Mouse (Mus musculus) MEL (cell line): ENCODE measurements around the gene Pax4. TPM values are rescaled to one million over a fixed set of nuclear protein-coding genes. Genes with fewer than 3 reads are reported as not detected.

Source experiments
- DNase-seq: peaks from one replicate; pipeline ENCODE4 v3.0.0; 2011; ENCODE audit warnings: low read depth, low spot score
- H3K27ac ChIP-seq: 2 replicates; pipeline ENCODE4 v1.5.1; 2012; ENCODE audit warnings: low read depth, mild to moderate bottlenecking, control low read depth, low read length, moderate library complexity; ENCODE audit not compliant: control insufficient read depth
- H3K27me3 ChIP-seq, 2 experiments: fragments of 150-350 bp in 1 of 2; sonication (generic) in 1 of 2; 2 replicates each; pipeline ENCODE4 v1.6.1; 2012; ENCODE audit warnings: low read length in 2 of 2, mild to moderate bottlenecking in 2 of 2, improper control_type of control experiment in 1 of 2, moderate library complexity in 1 of 2; ENCODE audit not compliant: insufficient read depth in 2 of 2, control insufficient read depth in 1 of 2
- H3K36me3 ChIP-seq, 2 experiments: 2 replicates each; pipeline ENCODE4 v1.6.1; 2012 to 2014; ENCODE audit warnings: low read length in 2 of 2, improper control_type of control experiment in 1 of 2, inconsistent platforms in 1 of 2, mild to moderate bottlenecking in 1 of 2; ENCODE audit not compliant: insufficient read depth in 2 of 2, control insufficient read depth in 1 of 2
- H3K4me1 ChIP-seq, 2 experiments: fragments of 150-350 bp in 1 of 2; sonication (generic) in 1 of 2; 2 replicates each; pipeline ENCODE4 v1.6.1; 2012; ENCODE audit warnings: low read length in 2 of 2, improper control_type of control experiment in 1 of 2, mild to moderate bottlenecking in 1 of 2; ENCODE audit not compliant: insufficient read depth in 2 of 2, control insufficient read depth in 1 of 2
- H3K4me3 ChIP-seq, 2 experiments: fragments of 150-350 bp in 1 of 2; sonication (generic) in 1 of 2; 2 replicates each; pipeline ENCODE4 v1.5.1; 2012; ENCODE audit warnings: low read depth in 2 of 2, low read length in 2 of 2, mild to moderate bottlenecking in 2 of 2, moderate library complexity in 2 of 2, control low read depth in 1 of 2, improper control_type of control experiment in 1 of 2; ENCODE audit not compliant: control insufficient read depth in 1 of 2, insufficient read depth in 1 of 2
- H3K79me2 ChIP-seq: 2 replicates; pipeline ENCODE4 v1.6.1; 2012; ENCODE audit warnings: mild to moderate bottlenecking, low read length, moderate library complexity; ENCODE audit not compliant: control insufficient read depth, poor library complexity, insufficient read depth
- H3K9ac ChIP-seq: 2 replicates; pipeline ENCODE4 v1.6.1; 2012; ENCODE audit warnings: low read depth, mild to moderate bottlenecking, control low read depth, low read length, moderate library complexity; ENCODE audit not compliant: control insufficient read depth, poor library complexity, severe bottlenecking
- H3K9me3 ChIP-seq: fragments of 150-350 bp; sonication (generic); replicated peaks from 2 replicates; pipeline ENCODE4 v1.6.1; 2012; ENCODE audit warnings: mild to moderate bottlenecking, low read length, improper control_type of control experiment, moderate library complexity; ENCODE audit not compliant: insufficient read depth
- BHLHE40 ChIP-seq: IDR thresholded peaks from 2 replicates; pipeline ENCODE4 v1.6.1; 2012; ENCODE audit warnings: low read depth, mild to moderate bottlenecking, inconsistent platforms, low read length, improper control_type of control experiment, borderline replicate concordance
- CHD1 ChIP-seq: IDR thresholded peaks from 2 replicates; pipeline ENCODE4 v1.6.1; 2012; ENCODE audit warnings: low read depth, mild to moderate bottlenecking, inconsistent platforms, low read length, improper control_type of control experiment
- CHD2 ChIP-seq: IDR thresholded peaks from 2 replicates; pipeline ENCODE4 v1.6.1; 2011; ENCODE audit warnings: low read length, improper control_type of control experiment
- CTCF ChIP-seq, 3 experiments: IDR thresholded peaks in 2 of 3; conservative IDR thresholded peaks in 1 of 3; 2 replicates each; pipeline ENCODE4 v1.5.1; 2011 to 2012; ENCODE audit warnings: low read length in 3 of 3, low read depth in 2 of 3, mild to moderate bottlenecking in 2 of 3, improper control_type of control experiment in 1 of 3, inconsistent platforms in 1 of 3, mixed read lengths in 1 of 3, moderate library complexity in 1 of 3; ENCODE audit not compliant: control insufficient read depth in 1 of 3, insufficient read depth in 1 of 3, poor library complexity in 1 of 3, severe bottlenecking in 1 of 3
- E2F4 ChIP-seq: IDR thresholded peaks from 2 replicates; pipeline ENCODE4 v1.6.1; 2011; ENCODE audit warnings: low read depth, low read length, improper control_type of control experiment, borderline replicate concordance
- ELF1 ChIP-seq: IDR thresholded peaks from 2 replicates; pipeline ENCODE4 v1.6.1; 2014; ENCODE audit warnings: low read depth, mild to moderate bottlenecking, inconsistent platforms, low read length, improper control_type of control experiment, moderate library complexity
- EP300 ChIP-seq, 2 experiments: IDR thresholded peaks; 2 replicates each; pipeline ENCODE4 v1.6.1; 2011; ENCODE audit warnings: improper control_type of control experiment in 2 of 2, low read length in 2 of 2, low read depth in 1 of 2, mild to moderate bottlenecking in 1 of 2
- ETS1 ChIP-seq: IDR thresholded peaks from 2 replicates; pipeline ENCODE4 v1.6.1; 2012; ENCODE audit warnings: low read depth, mild to moderate bottlenecking, inconsistent platforms, low read length, improper control_type of control experiment, moderate library complexity
- GATA1 ChIP-seq: IDR thresholded peaks from 2 replicates; pipeline ENCODE4 v1.6.1; 2011; ENCODE audit warnings: low read depth, low read length, improper control_type of control experiment
- HCFC1 ChIP-seq: IDR thresholded peaks from 2 replicates; pipeline ENCODE4 v1.6.1; 2012; ENCODE audit warnings: low read depth, mild to moderate bottlenecking, inconsistent platforms, low read length, improper control_type of control experiment, moderate library complexity
- JUND ChIP-seq: IDR thresholded peaks from 2 replicates; pipeline ENCODE4 v1.6.1; 2011; ENCODE audit warnings: low read depth, mild to moderate bottlenecking, improper control_type of control experiment, low read length
- KAT2A ChIP-seq: conservative IDR thresholded peaks from 2 replicates; pipeline ENCODE4 v1.6.1; 2012; ENCODE audit warnings: low read depth, low read length, improper control_type of control experiment, inconsistent platforms
- MAFK ChIP-seq: IDR thresholded peaks from 2 replicates; pipeline ENCODE4 v1.6.1; 2011; ENCODE audit warnings: low read depth, mild to moderate bottlenecking, low read length, improper control_type of control experiment, borderline replicate concordance
- MAX ChIP-seq: IDR thresholded peaks from 2 replicates; pipeline ENCODE4 v1.6.1; 2011; ENCODE audit warnings: low read length, improper control_type of control experiment
- MAZ ChIP-seq: IDR thresholded peaks from 2 replicates; pipeline ENCODE4 v1.6.1; 2012; ENCODE audit warnings: low read depth, mild to moderate bottlenecking, inconsistent platforms, low read length, improper control_type of control experiment
- MEF2A ChIP-seq: IDR thresholded peaks from 2 replicates; pipeline ENCODE4 v1.6.1; 2014; ENCODE audit warnings: low read depth, mild to moderate bottlenecking, inconsistent platforms, low read length, improper control_type of control experiment; ENCODE audit not compliant: poor library complexity, insufficient replicate concordance, severe bottlenecking; ENCODE audit errors: extremely low read depth
- MXI1 ChIP-seq: IDR thresholded peaks from 2 replicates; pipeline ENCODE4 v1.6.1; 2011; ENCODE audit warnings: mild to moderate bottlenecking, low read depth, low read length, improper control_type of control experiment
- MYB ChIP-seq: IDR thresholded peaks from 2 replicates; pipeline ENCODE4 v1.6.1; 2011; ENCODE audit warnings: mild to moderate bottlenecking, low read depth, low read length, improper control_type of control experiment
- MYC ChIP-seq: IDR thresholded peaks from 2 replicates; pipeline ENCODE4 v1.6.1; 2011; ENCODE audit warnings: low read depth, mild to moderate bottlenecking, low read length, improper control_type of control experiment, moderate library complexity
- NELFE ChIP-seq: IDR thresholded peaks from 2 replicates; pipeline ENCODE4 v1.6.1; 2011; ENCODE audit warnings: low read depth, low read length, improper control_type of control experiment
- NRF1 ChIP-seq: IDR thresholded peaks from 2 replicates; pipeline ENCODE4 v1.6.1; 2014; ENCODE audit warnings: low read depth, mild to moderate bottlenecking, inconsistent platforms, low read length, improper control_type of control experiment, moderate library complexity; ENCODE audit not compliant: poor library complexity, insufficient read depth, severe bottlenecking
- POLR2AphosphoS2 ChIP-seq: IDR thresholded peaks from 2 replicates; pipeline ENCODE4 v1.6.1; 2011; ENCODE audit warnings: low read length, improper control_type of control experiment
- POLR2AphosphoS5 ChIP-seq: IDR thresholded peaks from 2 replicates; pipeline ENCODE4 v1.6.1; 2012; ENCODE audit warnings: low read depth, borderline replicate concordance, mild to moderate bottlenecking, inconsistent platforms, low read length, moderate library complexity, mixed read lengths
- RAD21 ChIP-seq: IDR thresholded peaks from 2 replicates; pipeline ENCODE4 v1.6.1; 2011; ENCODE audit warnings: mild to moderate bottlenecking, low read depth, low read length, improper control_type of control experiment
- RCOR1 ChIP-seq: IDR thresholded peaks from 2 replicates; pipeline ENCODE4 v1.6.1; 2012; ENCODE audit warnings: low read depth, mild to moderate bottlenecking, inconsistent platforms, low read length, improper control_type of control experiment
- SIN3A ChIP-seq: IDR thresholded peaks from 2 replicates; pipeline ENCODE4 v1.6.1; 2012; ENCODE audit warnings: low read length, improper control_type of control experiment, inconsistent platforms
- SMC3 ChIP-seq: IDR thresholded peaks from 2 replicates; pipeline ENCODE4 v1.6.1; 2011; ENCODE audit warnings: low read depth, low read length, improper control_type of control experiment
- TAL1 ChIP-seq: IDR thresholded peaks from 2 replicates; pipeline ENCODE4 v1.6.1; 2012; ENCODE audit warnings: mild to moderate bottlenecking, inconsistent platforms, low read length, moderate library complexity, mixed read lengths
- TCF12 ChIP-seq: IDR thresholded peaks from 2 replicates; pipeline ENCODE4 v1.6.1; 2014; ENCODE audit warnings: low read depth, mild to moderate bottlenecking, inconsistent platforms, low read length, improper control_type of control experiment, moderate library complexity
- UBTF ChIP-seq: IDR thresholded peaks from 2 replicates; pipeline ENCODE4 v1.6.1; 2012; ENCODE audit warnings: low read depth, mild to moderate bottlenecking, inconsistent platforms, low read length, improper control_type of control experiment, moderate library complexity, borderline replicate concordance; ENCODE audit not compliant: insufficient read depth
- USF1 ChIP-seq: IDR thresholded peaks from 2 replicates; pipeline ENCODE4 v1.6.1; 2014; ENCODE audit warnings: low read depth, mild to moderate bottlenecking, inconsistent platforms, low read length, improper control_type of control experiment, moderate library complexity
- USF2 ChIP-seq, 2 experiments: IDR thresholded peaks; 2 replicates each; pipeline ENCODE4 v1.6.1; 2011 to 2012; ENCODE audit warnings: improper control_type of control experiment in 2 of 2, low read length in 2 of 2, borderline replicate concordance in 1 of 2, inconsistent platforms in 1 of 2, low read depth in 1 of 2, mild to moderate bottlenecking in 1 of 2; ENCODE audit not compliant: insufficient read depth in 1 of 2
- ZC3H11A ChIP-seq: IDR thresholded peaks from 2 replicates; pipeline ENCODE4 v1.6.1; 2012; ENCODE audit warnings: low read depth, mild to moderate bottlenecking, inconsistent platforms, low read length, improper control_type of control experiment
- ZKSCAN1 ChIP-seq: IDR thresholded peaks from 2 replicates; pipeline ENCODE4 v1.6.1; 2012; ENCODE audit warnings: low read depth, mild to moderate bottlenecking, inconsistent platforms, low read length, improper control_type of control experiment, moderate library complexity
- ZMIZ1 ChIP-seq: IDR thresholded peaks from 2 replicates; pipeline ENCODE4 v1.6.1; 2012; ENCODE audit warnings: low read depth, mild to moderate bottlenecking, inconsistent platforms, low read length, improper control_type of control experiment, moderate library complexity
- ZNF384 ChIP-seq: IDR thresholded peaks from 2 replicates; pipeline ENCODE4 v1.6.1; 2012; ENCODE audit warnings: low read depth, mild to moderate bottlenecking, inconsistent platforms, low read length, improper control_type of control experiment
- polyA plus RNA-seq, 2 experiments: library from polyadenylated mRNA; stranded (reverse) in 1 of 2; unstranded in 1 of 2; fragments of >175 nt in 1 of 2; fragments of >200 nt in 1 of 2; gene quantifications; 2 replicates each; pipeline versions ENCODE4 v1.2.1 to v1.2.4; 2012; ENCODE audit warnings: low replicate concordance in 2 of 2, low read depth in 1 of 2; ENCODE audit not compliant: insufficient read length in 2 of 2, insufficient read depth in 1 of 2, missing spikeins in 1 of 2
- total RNA-seq: library from RNA; depleted of rRNA; stranded (reverse); fragments of 300-350 nt; gene quantifications from 2 replicates; pipeline ENCODE4 v1.2.3, GENCODE M21; 2012

Gene Pax4
- total and polyA plus RNA-seq, 3 experiments, result not detected

DNA sequence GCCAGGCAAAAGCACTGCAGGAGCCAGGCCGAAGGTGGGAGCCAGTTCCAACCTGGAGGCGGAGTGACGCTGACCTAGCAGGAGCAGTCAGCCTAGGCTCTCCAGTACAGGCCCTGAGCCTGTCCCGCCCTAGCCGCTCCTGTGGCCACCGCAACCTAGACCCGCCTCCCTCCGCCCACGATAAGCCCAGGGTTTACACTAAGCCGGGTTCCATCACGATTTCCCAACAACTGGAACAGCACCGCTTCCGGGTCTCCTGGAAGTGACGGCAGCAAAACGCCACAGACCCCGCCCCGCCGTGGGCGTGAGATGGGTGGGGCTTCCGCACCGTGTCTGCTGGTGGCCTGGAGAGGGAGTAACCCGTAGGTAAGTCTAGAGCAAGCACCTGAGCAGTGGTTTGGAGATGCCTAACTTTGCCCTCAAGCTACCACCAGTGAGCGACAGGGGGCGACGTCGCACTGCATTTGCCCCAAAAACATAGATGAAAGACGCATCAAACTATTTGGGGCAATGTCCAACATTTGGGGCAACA, 27.6 kb downstream of the Pax4 start:
- Histone ChIP-seq H3K4me1 (peaks cover 2 to 32% of the 10 kb centered on the region in 2 experiments), H3K79me2 (peaks cover 13% of the 10 kb centered on the region)
- TF ChIP-seq RAD21, result peak; percentile 88
- TF ChIP-seq ZKSCAN1, result no peak
- peak; percentile 46; the same call in 1 of the 2 replicates for TF ChIP-seq ZMIZ1
- no peak; the same call in 1 of the 2 replicates for TF ChIP-seq UBTF
- TF ChIP-seq SIN3A, result peak; percentile 93
- no peak for TF ChIP-seq JUND
- peak; percentile 16; the same call in 1 of the 2 replicates for TF ChIP-seq ZNF384
- 0 out of 4 replicates have a peak, but pooled peaks of 1 of the 2 experiments have one; percentile 43 for TF ChIP-seq EP300 (IDR thresholded peaks at IDR 0.05; ENCODE audit: low read depth in 1 of 2, low read length in 2 of 2)
- TF ChIP-seq MXI1, result peak; percentile 86
- TF ChIP-seq MYB, result no peak
- TF ChIP-seq MAFK, result no peak
- TF ChIP-seq MAX, result peak; percentile 34; the same call in 1 of the 2 replicates
- 0 out of 2 replicates have a peak, but pooled peaks have one; percentile 60 for TF ChIP-seq MAZ
- no peak for TF ChIP-seq BHLHE40
- peak; percentile 63 for TF ChIP-seq TCF12
- no peak for TF ChIP-seq CHD1
- TF ChIP-seq E2F4, result no peak
- no peak for TF ChIP-seq USF2 (IDR thresholded peaks at IDR 0.05; ENCODE audit: borderline replicate concordance in 1 of 2, insufficient read depth in 1 of 2, low read depth in 1 of 2, low read length in 2 of 2)
- TF ChIP-seq ELF1, result peak; percentile 97
- peak; percentile 65 for TF ChIP-seq ETS1
- no peak for TF ChIP-seq NRF1
- no peak for TF ChIP-seq GATA1
- TF ChIP-seq SMC3, result peak; percentile 73
- no peak for TF ChIP-seq POLR2AphosphoS5
- peak; percentile 90 for TF ChIP-seq HCFC1
- peak; percentile 51 for TF ChIP-seq NELFE
- TF ChIP-seq MEF2A, result no peak
- peak; percentile 60; the same call in 1 of the 2 replicates for TF ChIP-seq KAT2A
- TF ChIP-seq MYC, result no peak
- TF ChIP-seq ZC3H11A, result peak; percentile 63
- no peak for TF ChIP-seq CHD2
- TF ChIP-seq USF1, result 0 out of 2 replicates have a peak, but pooled peaks have one; percentile 41
- no peak for TF ChIP-seq TAL1
- TF ChIP-seq POLR2AphosphoS2, result 0 out of 2 replicates have a peak, but pooled peaks have one; percentile 59
- TF ChIP-seq CTCF (IDR thresholded peaks at IDR 0.05 in 2 of 3, conservative IDR thresholded peaks at IDR 0.05 in 1 of 3; ENCODE audit: control insufficient read depth in 1 of 3, insufficient read depth in 1 of 3, low read depth in 2 of 3, low read length in 3 of 3, poor library complexity in 1 of 3, severe bottlenecking in 1 of 3), result peak; percentile 71 to 83 (median 75)
- peak; percentile 59; the same call in 1 of the 2 replicates for TF ChIP-seq RCOR1

More for the DNA sequence above, 27.6 kb downstream of the Pax4 start:
- Histone ChIP-seq H3K27ac (peak overlapping the region; percentile 28; the same call in 1 of the 2 replicates), H3K4me3 (peak overlapping the region; percentile 82 to 89), H3K36me3 (peaks cover 0 to 17% of the 10 kb centered on the region in 2 experiments; a peak in 2 of 4 replicates), H3K27me3 (no peaks in the 10 kb centered on the region), H3K9ac (peak overlapping the region; percentile 75), H3K9me3 (no peaks in the 10 kb centered on the region)
- peak; percentile 97 for DNase-seq
